Mouse (Mus musculus): ENCODE results near the gene Zc2hc1c.

DNA sequence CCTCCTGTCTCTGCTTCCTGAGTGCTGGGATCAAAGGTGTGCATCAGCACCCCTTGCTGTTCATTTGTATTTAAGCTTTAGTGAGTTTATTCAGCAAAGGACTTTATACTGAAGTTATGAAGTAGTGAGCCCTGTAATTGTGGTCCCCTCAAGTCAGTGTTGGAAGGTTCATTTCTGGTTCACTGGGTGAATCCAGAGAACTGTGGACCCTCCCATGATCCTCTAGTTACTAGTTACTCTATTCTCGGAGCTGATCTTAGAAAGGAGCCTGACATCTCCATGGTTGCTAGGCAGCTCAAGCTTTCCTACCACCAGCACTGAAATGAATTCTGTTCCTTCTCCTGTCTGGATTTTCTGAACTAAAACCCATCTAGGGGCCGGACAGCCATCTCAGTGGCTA is 7.1 kb downstream of the Zc2hc1c start:
- TF ChIP-seq POLR2A (IDR thresholded peaks at IDR 0.05; ENCODE audit: low read depth, low read length) (no peak), CTCF (IDR thresholded peaks at IDR 0.05; ENCODE audit: extremely low read depth, insufficient read length, insufficient replicate concordance, low read depth, low read length) (no peak)
